Comparison of ENCODE assay signal across 7 mouse cellular contexts in the genomic region with DNA sequence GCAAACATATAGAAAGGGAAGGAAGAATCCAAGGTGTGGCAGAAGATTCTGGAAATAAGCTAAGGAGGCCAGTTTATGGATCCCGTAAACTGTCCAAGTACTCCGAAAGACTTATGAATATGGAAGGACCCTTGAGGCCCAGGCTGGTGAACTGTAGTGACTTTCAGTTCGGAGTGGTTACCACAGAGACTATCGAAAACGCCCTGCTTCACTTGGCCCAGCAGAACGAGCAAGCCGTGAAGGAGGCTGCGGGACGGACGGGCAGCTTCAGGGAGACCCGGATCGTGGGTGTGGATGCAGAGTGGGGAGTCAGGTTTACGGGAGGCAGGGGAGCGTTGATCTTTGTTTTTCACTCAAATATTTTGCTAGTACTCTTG. TPM values are rescaled to one million over a fixed set of nuclear protein-coding genes. Genes with fewer than 3 reads are reported as not detected.
A peak's percentile ranks its signal among the peaks of the same experiment; 100 is the strongest.
DNase-seq lines count a peak whose midpoint lies in the region; ATAC-seq lines count a peak whose summit lies in the region.

No protein-coding gene starts in this region.

- no peak for DNase-seq in forebrain, embryonic 10.5 days (ENCODE audit: extremely low spot score, low spot score)
- DNase-seq in right cerebral cortex, postnatal 10 days (ENCODE audit: low spot score in 2 of 2): no peak
- DNase-seq in layer of hippocampus, adult 8-10 months (ENCODE audit: low spot score in 2 of 2): no peak

- H3K27me3 ChIP-seq in megakaryocyte, embryonic 14.5 days (replicated peaks): peaks cover 6% of the 10 kb centered on the region
- peaks cover 66% of the 10 kb centered on the region for H3K27me3 ChIP-seq in forebrain, embryonic 10.5 days (ENCODE audit: poor library complexity, severe bottlenecking)
- H3K27me3 ChIP-seq in limb, embryonic 15.5 days: peaks cover 5% of the 10 kb centered on the region; the same call in 1 of the 2 replicates
- H3K27me3 ChIP-seq in stomach, embryonic 16.5 days (ENCODE audit: control insufficient read depth, insufficient read depth, low read length): no peaks in the 10 kb centered on the region

- peak overlapping the region; percentile 98 for H3K4me3 ChIP-seq in megakaryocyte, embryonic 14.5 days (replicated peaks)
- H3K4me3 ChIP-seq in forebrain, embryonic 10.5 days: peak overlapping the region; percentile 89
- H3K4me3 ChIP-seq in limb, embryonic 15.5 days: peak overlapping the region; percentile 78
- H3K4me3 ChIP-seq in stomach, embryonic 16.5 days (replicated peaks; ENCODE audit: low read length): peak overlapping the region; percentile 61

- H3K9me3 ChIP-seq in megakaryocyte, embryonic 14.5 days: no peaks in the 10 kb centered on the region
- no peaks in the 10 kb centered on the region for H3K9me3 ChIP-seq in forebrain, embryonic 10.5 days
- H3K9me3 ChIP-seq in limb, embryonic 15.5 days: no peaks in the 10 kb centered on the region
- H3K9me3 ChIP-seq in stomach, embryonic 16.5 days (replicated peaks; ENCODE audit: control insufficient read depth, low read length): no peaks in the 10 kb centered on the region

- peak overlapping the region; percentile 68 for H3K4me2 ChIP-seq in limb, embryonic 15.5 days
- peak overlapping the region; percentile 88 for H3K4me2 ChIP-seq in stomach, embryonic 16.5 days (ENCODE audit: low read depth, low read length)

- H3K27ac ChIP-seq in forebrain, embryonic 10.5 days: peak overlapping the region; percentile 89
- no peak overlapping the region for H3K27ac ChIP-seq in limb, embryonic 15.5 days
- no peak overlapping the region for H3K27ac ChIP-seq in stomach, embryonic 16.5 days (ENCODE audit: low read length)

- H3K36me3 ChIP-seq in megakaryocyte, embryonic 14.5 days (replicated peaks; ENCODE audit: low read length): peaks cover 26% of the 10 kb centered on the region
- peaks cover 18% of the 10 kb centered on the region for H3K36me3 ChIP-seq in forebrain, embryonic 10.5 days (replicated peaks)
- peaks cover 12% of the 10 kb centered on the region; the same call in 1 of the 2 replicates for H3K36me3 ChIP-seq in limb, embryonic 15.5 days
- H3K36me3 ChIP-seq in stomach, embryonic 16.5 days (ENCODE audit: control insufficient read depth, insufficient read depth, low read length): no peaks in the 10 kb centered on the region

- peaks cover 49% of the 10 kb centered on the region for H3K4me1 ChIP-seq in megakaryocyte, embryonic 14.5 days
- peaks cover 54% of the 10 kb centered on the region for H3K4me1 ChIP-seq in forebrain, embryonic 10.5 days
- peaks cover 29% of the 10 kb centered on the region for H3K4me1 ChIP-seq in limb, embryonic 15.5 days
- H3K4me1 ChIP-seq in stomach, embryonic 16.5 days (ENCODE audit: control insufficient read depth, insufficient read depth, low read length): peaks cover 35% of the 10 kb centered on the region

- ATAC-seq in megakaryocyte, adult 5-6 weeks (ENCODE audit: poor library complexity, severe bottlenecking): no peak
- no peak for ATAC-seq in limb, embryonic 15.5 days (ENCODE audit: insufficient number of reproducible peaks, low FRiP score, low TSS enrichment, low read depth)
- no peak for ATAC-seq in stomach, embryonic 16.5 days (ENCODE audit: insufficient read depth, low FRiP score)

- H3K9ac ChIP-seq in limb, embryonic 15.5 days: no peak overlapping the region
- peak overlapping the region; percentile 48 for H3K9ac ChIP-seq in stomach, embryonic 16.5 days (ENCODE audit: low read length)

- WGBS in forebrain, embryonic 10.5 days: 63% methylated on average over 14 of the region's 14 CpGs
- WGBS in limb, embryonic 15.5 days: 55% methylated on average over 14 of the region's 14 CpGs
- 54% methylated on average over 14 of the region's 14 CpGs for WGBS in stomach, embryonic 16.5 days

RNA-seq across cellular contexts. Expression of a gene that starts 0.3 kb away (rescaled TPM):
- polyA plus RNA-seq in megakaryocyte, embryonic 14.5 days (2012; ENCODE audit: insufficient read depth, low replicate concordance): 9.9 and 21.1 TPM in 2 replicates
- total RNA-seq in megakaryocyte, adult 5-6 weeks (2015): 69.8 and 71.2 TPM in 2 replicates
- total RNA-seq in megakaryocyte, adult 5-6 weeks (2017): 23.2 and 33.6 TPM in 2 replicates
- polyA plus RNA-seq in forebrain, embryonic 10.5 days (2016; fragmentation: Nextera tagmentation; extraction: Ambion mirVana): 186 and 194 TPM in 2 replicates
- 148 and 154 TPM in 2 replicates for polyA plus RNA-seq in limb, embryonic 15.5 days (2015; fragmentation: Nextera tagmentation; extraction: Ambion mirVana)
- polyA plus RNA-seq in stomach, embryonic 16.5 days (2015; fragmentation: Nextera tagmentation; extraction: Ambion mirVana): 194 and 197 TPM in 2 replicates
- total RNA-seq in layer of hippocampus, adult 8-10 months (2022): 10 to 100 TPM; 90.3 to 98.9 (median 91.4) TPM

RNA-seq across cellular contexts. Expression of a gene that starts 0.4 kb away (rescaled TPM):
- polyA plus RNA-seq in megakaryocyte, embryonic 14.5 days (2012; ENCODE audit: insufficient read depth, low replicate concordance): not detected in 2 replicates
- 1.2 and 1.6 TPM in 2 replicates for total RNA-seq in megakaryocyte, adult 5-6 weeks (2015)
- 1.7 TPM in 2 replicates for total RNA-seq in megakaryocyte, adult 5-6 weeks (2017)
- polyA plus RNA-seq in forebrain, embryonic 10.5 days (2016; fragmentation: Nextera tagmentation; extraction: Ambion mirVana): 0.77 and 1.0 TPM in 2 replicates
- 0.70 and 1.3 TPM in 2 replicates for polyA plus RNA-seq in limb, embryonic 15.5 days (2015; fragmentation: Nextera tagmentation; extraction: Ambion mirVana)
- polyA plus RNA-seq in stomach, embryonic 16.5 days (2015; fragmentation: Nextera tagmentation; extraction: Ambion mirVana): 0.70 and 1.2 TPM in 2 replicates
- total RNA-seq in layer of hippocampus, adult 8-10 months (2022): 1 to 10 TPM in 1 of 4 experiments, under 1 TPM in 3; 0.16 to 1.4 (median 0.52) TPM

RNA-seq across cellular contexts. Expression of a gene that starts 18.8 kb away (rescaled TPM):
- polyA plus RNA-seq in megakaryocyte, embryonic 14.5 days (2012; ENCODE audit: insufficient read depth, low replicate concordance): 37.7 and 87.0 TPM in 2 replicates
- total RNA-seq in megakaryocyte, adult 5-6 weeks (2015): 0.27 TPM in 1 of 2 replicates, not detected in the other
- 0.15 TPM in 1 of 2 replicates, not detected in the other for total RNA-seq in megakaryocyte, adult 5-6 weeks (2017)
- 5.4 and 6.4 TPM in 2 replicates for polyA plus RNA-seq in forebrain, embryonic 10.5 days (2016; fragmentation: Nextera tagmentation; extraction: Ambion mirVana)
- polyA plus RNA-seq in limb, embryonic 15.5 days (2015; fragmentation: Nextera tagmentation; extraction: Ambion mirVana): 7.9 and 9.9 TPM in 2 replicates
- 23.5 and 28.0 TPM in 2 replicates for polyA plus RNA-seq in stomach, embryonic 16.5 days (2015; fragmentation: Nextera tagmentation; extraction: Ambion mirVana)
- 10 to 100 TPM in 3 of 4 experiments, 1 to 10 TPM in 1; 9.0 to 11.6 (median 10.9) TPM for total RNA-seq in layer of hippocampus, adult 8-10 months (2022)

RNA-seq across cellular contexts. Expression of a gene that starts 22.9 kb away (rescaled TPM):
- polyA plus RNA-seq in megakaryocyte, embryonic 14.5 days (2012; ENCODE audit: insufficient read depth, low replicate concordance): 43.7 and 96.0 TPM in 2 replicates
- total RNA-seq in megakaryocyte, adult 5-6 weeks (2015): 62.2 and 68.0 TPM in 2 replicates
- 129 and 168 TPM in 2 replicates for total RNA-seq in megakaryocyte, adult 5-6 weeks (2017)
- 144 and 154 TPM in 2 replicates for polyA plus RNA-seq in forebrain, embryonic 10.5 days (2016; fragmentation: Nextera tagmentation; extraction: Ambion mirVana)
- polyA plus RNA-seq in limb, embryonic 15.5 days (2015; fragmentation: Nextera tagmentation; extraction: Ambion mirVana): 128 and 137 TPM in 2 replicates
- 143 and 147 TPM in 2 replicates for polyA plus RNA-seq in stomach, embryonic 16.5 days (2015; fragmentation: Nextera tagmentation; extraction: Ambion mirVana)
- 100 to 1,000 TPM; 167 to 224 (median 191) TPM for total RNA-seq in layer of hippocampus, adult 8-10 months (2022)

RNA-seq across cellular contexts. Expression of a gene that starts 25.7 kb away (rescaled TPM):
- 100 and 168 TPM in 2 replicates for polyA plus RNA-seq in megakaryocyte, embryonic 14.5 days (2012; ENCODE audit: insufficient read depth, low replicate concordance)
- 169 and 184 TPM in 2 replicates for total RNA-seq in megakaryocyte, adult 5-6 weeks (2015)
- 54.6 and 55.7 TPM in 2 replicates for total RNA-seq in megakaryocyte, adult 5-6 weeks (2017)
- 128 and 129 TPM in 2 replicates for polyA plus RNA-seq in forebrain, embryonic 10.5 days (2016; fragmentation: Nextera tagmentation; extraction: Ambion mirVana)
- 112 and 120 TPM in 2 replicates for polyA plus RNA-seq in limb, embryonic 15.5 days (2015; fragmentation: Nextera tagmentation; extraction: Ambion mirVana)
- 133 and 141 TPM in 2 replicates for polyA plus RNA-seq in stomach, embryonic 16.5 days (2015; fragmentation: Nextera tagmentation; extraction: Ambion mirVana)
- total RNA-seq in layer of hippocampus, adult 8-10 months (2022): 10 to 100 TPM; 59.1 to 76.6 (median 65.5) TPM
